Mouse (Mus musculus): ENCODE measurements around the gene Fpgs. TPM values are rescaled to one million over a fixed set of nuclear protein-coding genes. Genes with fewer than 3 reads are reported as not detected.

The Fpgs gene
- total and polyA plus RNA-seq, 3 experiments, result 4.6 to 18.0 (median 5.7) TPM

GRCm38 (mm10) chr2:32700966-32701743, 2.8 kb downstream of the Fpgs start:
- no peaks in the 10 kb centered on the region for H3K36me3 ChIP-seq (ENCODE audit: control insufficient read depth, insufficient read depth, low read length)
- H3K79me2 ChIP-seq (replicated peaks; ENCODE audit: control insufficient read depth, insufficient read depth, low read length), result no peaks in the 10 kb centered on the region
- intact Hi-C loops (cut with DNase I), result no loop called here
- WGBS, result 79% methylated on average over 14 of the region's 14 CpGs
- no peaks in the 10 kb centered on the region for H3K4me1 ChIP-seq (ENCODE audit: control insufficient read depth, insufficient read depth, low read length)
- no peak overlapping the region for H3K4me3 ChIP-seq
- no peak overlapping the region for H3K27ac ChIP-seq
- no peaks in the 10 kb centered on the region for H3K27me3 ChIP-seq (ENCODE audit: control insufficient read depth, insufficient read depth, low read length)
- TF ChIP-seq POLR2A (IDR thresholded peaks at IDR 0.05; ENCODE audit: insufficient read depth, low read depth, low read length), result no peak
- no peak for TF ChIP-seq CTCF (IDR thresholded peaks at IDR 0.05)
- no peak for TF ChIP-seq EP300 (IDR thresholded peaks at IDR 0.05; ENCODE audit: insufficient read depth, low read depth, low read length)
- no peak overlapping the region for H3K9ac ChIP-seq (ENCODE audit: low read depth, low read length)
- DNase-seq, result no peak

GRCm38 (mm10) chr2:32699680-32700079, 4.3 kb downstream of the Fpgs start:
- intact Hi-C loops (cut with DNase I), result no loop called here
- WGBS, result 86% methylated on average over 6 of the region's 6 CpGs
- no peak for TF ChIP-seq POLR2A (IDR thresholded peaks at IDR 0.05; ENCODE audit: insufficient read depth, low read depth, low read length)
- no peak for TF ChIP-seq EP300 (IDR thresholded peaks at IDR 0.05; ENCODE audit: insufficient read depth, low read depth, low read length)
- no peak for TF ChIP-seq CTCF (IDR thresholded peaks at IDR 0.05)

GRCm38 (mm10) chr2:32694691-32695090, 9.3 kb downstream of the Fpgs start:
- Histone ChIP-seq H3K27me3 (ENCODE audit: control insufficient read depth, insufficient read depth, low read length) (no peaks in the 10 kb centered on the region), H3K27ac (peak overlapping the region; percentile 84; the same call in 1 of the 2 replicates), H3K4me1 (ENCODE audit: control insufficient read depth, insufficient read depth, low read length) (peaks cover 2% of the 10 kb centered on the region; the same call in 1 of the 2 replicates), H3K9ac (ENCODE audit: low read depth, low read length) (no peak overlapping the region), H3K36me3 (ENCODE audit: control insufficient read depth, insufficient read depth, low read length) (no peaks in the 10 kb centered on the region), H3K4me3 (peak overlapping the region; percentile 95), H3K79me2 (replicated peaks; ENCODE audit: control insufficient read depth, insufficient read depth, low read length) (no peaks in the 10 kb centered on the region)
- 81% methylated on average over 12 of the region's 12 CpGs for WGBS
- DNase-seq, result no peak
- TF ChIP-seq CTCF (IDR thresholded peaks at IDR 0.05) (no peak), EP300 (IDR thresholded peaks at IDR 0.05; ENCODE audit: insufficient read depth, low read depth, low read length) (no peak), POLR2A (IDR thresholded peaks at IDR 0.05; ENCODE audit: insufficient read depth, low read depth, low read length) (no peak)
- intact Hi-C loops (cut with DNase I), result no loop called here

More at GRCm38 (mm10) chr2:32699680-32700079, 4.3 kb downstream of the Fpgs start:
- H3K27me3 ChIP-seq (ENCODE audit: control insufficient read depth, insufficient read depth, low read length), result no peaks in the 10 kb centered on the region
- no peak for DNase-seq
- H3K27ac ChIP-seq, result no peak overlapping the region
- no peaks in the 10 kb centered on the region for H3K36me3 ChIP-seq (ENCODE audit: control insufficient read depth, insufficient read depth, low read length)
- H3K4me1 ChIP-seq (ENCODE audit: control insufficient read depth, insufficient read depth, low read length), result no peaks in the 10 kb centered on the region
- no peak overlapping the region for H3K4me3 ChIP-seq
- no peaks in the 10 kb centered on the region for H3K79me2 ChIP-seq (replicated peaks; ENCODE audit: control insufficient read depth, insufficient read depth, low read length)
- H3K9ac ChIP-seq (ENCODE audit: low read depth, low read length), result no peak overlapping the region

- H3K27me3 ChIP-seq (ENCODE audit: control insufficient read depth, insufficient read depth, low read length), result no peaks in the 10 kb centered on the region
- no peaks in the 10 kb centered on the region for H3K36me3 ChIP-seq (ENCODE audit: control insufficient read depth, insufficient read depth, low read length)
- peak overlapping the region; percentile 95 for H3K4me3 ChIP-seq
- H3K79me2 ChIP-seq (replicated peaks; ENCODE audit: control insufficient read depth, insufficient read depth, low read length), result no peaks in the 10 kb centered on the region
- WGBS, result 1% methylated on average over 51 of the region's 51 CpGs
- peaks cover 3% of the 10 kb centered on the region for H3K4me1 ChIP-seq (ENCODE audit: control insufficient read depth, insufficient read depth, low read length)
- H3K9ac ChIP-seq (ENCODE audit: low read depth, low read length), result peak overlapping the region; percentile 87
- TF ChIP-seq POLR2A (IDR thresholded peaks at IDR 0.05; ENCODE audit: insufficient read depth, low read depth, low read length), result peak; percentile 85
- TF ChIP-seq EP300 (IDR thresholded peaks at IDR 0.05; ENCODE audit: insufficient read depth, low read depth, low read length), result peak; percentile 45; the same call in 1 of the 2 replicates
- peak; percentile 90 for TF ChIP-seq CTCF (IDR thresholded peaks at IDR 0.05)
- intact Hi-C loops (cut with DNase I), result no loop called here
- DNase-seq, result peak; percentile 94 to 95
- H3K27ac ChIP-seq, result peak overlapping the region; percentile 84
Measured at GRCm38 (mm10) chr2:32693823-32694411, 10.0 kb downstream of the Fpgs start.

- intact Hi-C loops (cut with DNase I), result no loop called here
- Histone ChIP-seq H3K79me2 (replicated peaks; ENCODE audit: control insufficient read depth, insufficient read depth, low read length) (no peaks in the 10 kb centered on the region), H3K27me3 (ENCODE audit: control insufficient read depth, insufficient read depth, low read length) (no peaks in the 10 kb centered on the region), H3K36me3 (ENCODE audit: control insufficient read depth, insufficient read depth, low read length) (no peaks in the 10 kb centered on the region), H3K4me1 (ENCODE audit: control insufficient read depth, insufficient read depth, low read length) (peaks cover 3% of the 10 kb centered on the region), H3K27ac (peak overlapping the region; percentile 84), H3K9ac (ENCODE audit: low read depth, low read length) (peak overlapping the region; percentile 87), H3K4me3 (peak overlapping the region; percentile 95)
- whole genome bisulfite sequencing, result 17% methylated on average over 7 of the region's 7 CpGs
- TF ChIP-seq CTCF (IDR thresholded peaks at IDR 0.05), result no peak
- TF ChIP-seq EP300 (IDR thresholded peaks at IDR 0.05; ENCODE audit: insufficient read depth, low read depth, low read length), result no peak
- no peak for TF ChIP-seq POLR2A (IDR thresholded peaks at IDR 0.05; ENCODE audit: insufficient read depth, low read depth, low read length)
- no peak for DNase-seq
Measured at GRCm38 (mm10) chr2:32693282-32693681, 10.7 kb downstream of the Fpgs start.

GRCm38 (mm10) chr2:32692496-32692895, 11.4 kb downstream of the Fpgs start:
- no peak overlapping the region for H3K4me3 ChIP-seq
- intact Hi-C loops (cut with DNase I), result no loop called here
- H3K4me1 ChIP-seq (ENCODE audit: control insufficient read depth, insufficient read depth, low read length), result peaks cover 3% of the 10 kb centered on the region
- WGBS, result 94% methylated on average over 14 of the region's 14 CpGs
- no peaks in the 10 kb centered on the region for H3K79me2 ChIP-seq (replicated peaks; ENCODE audit: control insufficient read depth, insufficient read depth, low read length)
- TF ChIP-seq POLR2A (IDR thresholded peaks at IDR 0.05; ENCODE audit: insufficient read depth, low read depth, low read length) (no peak), CTCF (IDR thresholded peaks at IDR 0.05) (no peak), EP300 (IDR thresholded peaks at IDR 0.05; ENCODE audit: insufficient read depth, low read depth, low read length) (no peak)
- no peak overlapping the region for H3K9ac ChIP-seq (ENCODE audit: low read depth, low read length)
- no peaks in the 10 kb centered on the region for H3K36me3 ChIP-seq (ENCODE audit: control insufficient read depth, insufficient read depth, low read length)
- H3K27ac ChIP-seq, result no peak overlapping the region
- DNase-seq, result no peak
- no peaks in the 10 kb centered on the region for H3K27me3 ChIP-seq (ENCODE audit: control insufficient read depth, insufficient read depth, low read length)

Measured in heart, adult 2 months (tissue).